Mouse (Mus musculus) 416B (cell line): ENCODE data around the gene Adgrl3.

ENCODE experiments used
- DNase-seq: peaks from one replicate; pipeline ENCODE4 v3.0.0; 2011; ENCODE audit warnings: low read depth

The Adgrl3 gene

DNA sequence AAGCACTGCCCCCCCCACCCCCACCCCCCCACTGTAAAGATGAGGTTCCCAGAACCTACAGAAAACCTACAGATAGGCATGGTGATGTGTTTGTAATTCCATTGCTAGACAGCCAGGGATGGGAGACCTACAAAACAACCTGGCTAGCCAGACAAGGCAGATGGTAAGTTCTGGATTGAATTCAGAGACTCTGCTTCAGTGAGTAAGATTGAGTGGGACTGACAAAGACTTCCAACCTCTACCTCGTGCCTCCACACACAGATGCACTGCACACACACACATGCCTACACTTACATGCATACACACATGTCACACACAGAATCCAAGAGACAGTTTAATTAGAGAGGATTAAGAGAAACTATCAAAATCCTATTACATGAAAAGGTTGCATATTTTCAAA, 544.4 kb downstream of the Adgrl3 start:
- no peak for DNase-seq

GRCm38 (mm10) chr5:81566577-81566976, 546.6 kb downstream of the Adgrl3 start:
- DNase-seq = no peak

- DNase-seq = no peak
Observed at GRCm38 (mm10) chr5:81568743-81569142, 548.8 kb downstream of the Adgrl3 start.

- DNase-seq = no peak
Observed at GRCm38 (mm10) chr5:81582886-81583285, 562.9 kb downstream of the Adgrl3 start.

DNA sequence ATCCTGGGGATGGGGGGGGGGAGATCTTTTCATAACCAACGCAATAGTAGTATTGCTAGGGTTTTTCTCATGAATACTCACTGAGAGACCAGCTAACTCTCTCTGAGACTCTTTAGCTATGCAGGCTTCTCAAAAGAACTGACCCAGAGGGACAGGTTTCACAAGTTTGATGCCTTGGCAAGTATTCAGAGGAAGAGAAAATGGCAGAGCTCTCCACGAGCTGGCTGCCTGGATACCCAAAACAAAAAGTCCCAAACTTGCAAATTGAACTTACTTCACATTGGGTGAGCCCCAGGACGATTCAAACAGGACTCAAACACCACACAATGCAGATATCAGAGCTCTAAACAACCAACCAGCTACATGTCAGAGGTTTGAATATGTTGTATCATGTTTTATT, 563.5 kb downstream of the Adgrl3 start:
- DNase-seq = no peak

GRCm38 (mm10) chr5:81584945-81585344, 565.0 kb downstream of the Adgrl3 start:
- no peak for DNase-seq

GRCm38 (mm10) chr5:81590005-81590694, 570.2 kb downstream of the Adgrl3 start:
- DNase-seq = no peak

DNA sequence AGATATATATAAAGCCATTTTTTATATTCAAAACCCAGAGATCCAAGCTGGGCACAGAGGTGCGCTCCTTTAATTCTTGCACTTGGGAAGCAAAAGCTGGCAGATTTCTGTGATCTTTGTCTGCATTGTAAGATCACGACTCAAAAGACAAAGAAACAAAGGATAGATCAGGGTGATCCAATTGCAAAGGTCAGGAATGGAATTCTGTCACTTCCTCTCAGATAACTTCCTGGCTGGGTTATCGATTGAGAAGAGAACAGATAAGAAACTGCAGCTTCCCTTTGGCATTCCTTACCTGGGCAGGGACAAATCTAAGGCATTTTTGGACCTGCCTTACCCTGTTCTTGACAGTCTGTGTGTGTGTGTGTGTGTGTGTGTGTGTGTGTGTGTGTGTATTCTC, 571.5 kb downstream of the Adgrl3 start:
- no peak for DNase-seq

GRCm38 (mm10) chr5:81593396-81593995, 573.6 kb downstream of the Adgrl3 start:
- no peak for DNase-seq

DNA sequence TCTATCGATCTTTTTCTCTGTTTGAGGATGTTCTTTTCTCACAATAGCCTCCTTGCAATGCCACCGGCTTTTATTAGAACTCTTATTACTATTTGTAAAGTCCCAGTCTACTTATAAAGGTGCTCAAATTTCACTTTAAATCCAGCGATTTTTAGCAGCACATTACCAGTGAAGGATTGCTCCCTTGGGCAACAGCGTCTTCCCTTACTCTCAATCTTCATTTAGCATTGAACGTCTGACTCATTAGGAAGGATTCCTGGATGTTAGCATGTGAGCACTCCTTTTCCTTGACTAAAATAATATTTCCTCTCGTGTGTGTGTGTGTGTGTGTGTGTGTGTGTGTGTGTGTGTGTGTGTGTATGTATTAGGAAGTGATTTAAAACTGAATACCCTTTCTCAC, 578.1 kb downstream of the Adgrl3 start:
- no peak for DNase-seq

DNA sequence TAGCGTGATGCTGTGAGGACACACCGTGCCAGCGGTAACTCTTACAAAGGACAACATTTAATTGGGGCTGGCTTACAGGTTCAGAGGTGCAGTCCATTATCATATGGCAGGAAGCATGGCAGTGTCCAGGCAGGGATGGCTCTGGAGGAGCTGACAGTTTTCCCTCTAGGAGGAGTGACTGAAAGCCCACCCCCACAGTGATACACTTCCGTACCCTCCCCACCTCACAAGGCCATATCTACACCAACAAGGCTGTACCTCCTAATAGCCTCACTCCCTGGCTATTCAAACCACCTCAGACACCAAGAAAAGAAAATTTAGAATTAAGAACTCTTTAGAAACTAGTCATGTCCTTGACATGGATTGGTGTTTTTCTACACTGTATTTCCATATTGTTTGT, 583.0 kb downstream of the Adgrl3 start:
- no peak for DNase-seq

GRCm38 (mm10) chr5:81605646-81606045, 585.7 kb downstream of the Adgrl3 start:
- DNase-seq = no peak

- no peak for DNase-seq
Observed at GRCm38 (mm10) chr5:81610223-81610622, 590.3 kb downstream of the Adgrl3 start.

DNA sequence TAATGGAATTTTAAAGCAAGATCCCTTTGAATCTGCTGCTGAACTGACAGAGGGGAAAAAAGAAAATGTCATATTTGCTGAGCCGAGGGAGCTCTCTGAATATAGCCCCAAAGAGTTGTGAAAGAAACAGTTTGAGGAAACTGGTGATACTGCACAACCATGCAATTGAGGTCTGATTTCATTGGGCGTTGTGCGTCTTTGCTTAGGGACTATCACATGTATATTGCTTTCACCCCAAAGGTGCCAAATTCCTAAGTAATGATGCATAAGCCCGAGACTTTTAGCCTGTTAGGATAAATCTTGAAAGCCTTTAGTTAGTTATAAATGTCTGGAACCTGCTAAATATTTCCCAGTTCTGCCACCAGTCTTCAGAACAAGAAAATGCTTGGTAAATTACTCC, 594.7 kb downstream of the Adgrl3 start:
- DNase-seq = no peak

DNA sequence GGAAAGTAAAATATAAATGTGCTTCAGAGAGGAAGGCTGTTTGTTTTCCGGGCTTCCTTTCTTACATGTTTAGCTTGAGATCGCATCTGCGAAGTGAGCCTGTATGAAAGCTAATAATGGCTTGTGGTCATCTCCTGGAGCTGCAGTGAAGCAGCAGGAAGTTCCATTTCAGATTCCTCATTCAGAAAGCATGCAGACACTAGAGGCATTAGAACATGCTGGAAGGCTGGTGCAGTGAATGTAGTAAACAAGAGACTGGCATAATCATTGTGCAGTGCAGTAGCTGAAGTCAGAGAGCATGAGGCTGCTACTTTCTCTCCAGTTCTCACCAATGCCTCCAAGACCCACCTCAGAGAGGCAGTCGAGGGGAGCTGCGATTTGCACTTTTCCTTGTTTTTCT, 601.2 kb downstream of the Adgrl3 start:
- DNase-seq = peak; percentile 13

DNA sequence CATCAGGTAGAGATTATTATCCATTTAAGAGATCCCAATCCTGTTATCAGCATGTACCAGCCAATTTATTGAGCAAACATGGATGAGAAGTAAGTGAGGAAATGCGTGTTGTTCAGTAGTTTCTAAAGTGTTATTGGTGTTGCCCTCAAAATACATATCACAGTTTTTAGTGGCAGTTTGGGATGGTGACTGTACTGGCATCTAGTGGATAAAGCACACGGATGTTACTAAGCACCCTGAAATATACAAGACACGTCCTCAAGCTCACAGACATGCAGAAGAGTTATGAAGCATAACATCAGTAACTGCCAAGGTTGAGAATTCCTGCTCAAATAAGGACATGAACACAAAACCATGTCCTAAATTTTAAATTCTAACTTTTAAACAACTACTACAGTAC, 601.8 kb downstream of the Adgrl3 start:
- no peak for DNase-seq

DNA sequence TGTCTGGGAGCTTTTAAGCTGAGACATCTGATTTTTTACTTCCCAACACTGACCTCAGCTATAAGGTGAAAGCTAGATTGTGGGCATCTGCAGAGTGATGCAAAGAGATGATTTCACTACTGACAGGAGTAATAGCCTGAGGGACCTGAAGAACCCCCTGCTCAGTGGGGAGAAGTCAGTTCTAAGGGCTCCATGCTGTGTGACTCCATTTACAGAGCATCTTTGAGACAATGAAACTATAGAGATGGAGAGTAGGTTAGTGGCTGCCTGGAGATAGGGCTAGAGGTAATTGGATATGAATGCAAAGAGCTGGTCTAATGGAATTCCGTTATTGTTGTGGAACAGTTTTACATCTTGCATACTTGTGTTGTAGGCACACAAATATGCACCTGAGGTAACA, 603.9 kb downstream of the Adgrl3 start:
- no peak for DNase-seq

- peak; percentile 41 for DNase-seq
Observed at GRCm38 (mm10) chr5:81636169-81636568, 616.2 kb downstream of the Adgrl3 start.

DNA sequence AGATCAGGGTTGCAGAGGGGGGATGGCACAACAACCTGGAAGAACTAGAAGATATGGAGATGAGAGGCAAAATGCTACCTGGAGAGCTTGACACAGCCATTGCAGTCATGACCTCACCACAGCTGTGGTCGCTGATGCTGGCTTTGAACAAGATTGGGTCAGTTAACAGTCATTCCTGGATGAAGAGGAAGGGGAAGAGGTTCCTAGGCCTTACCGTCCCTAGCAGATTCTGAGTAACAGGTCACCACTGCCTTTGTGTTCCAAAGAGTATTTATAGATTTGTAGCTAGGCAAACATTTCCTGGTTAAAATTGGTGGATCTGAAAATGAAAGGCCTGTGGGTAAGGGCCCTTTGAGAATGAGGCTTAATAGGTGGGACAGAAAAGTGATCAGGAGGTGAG, 618.5 kb downstream of the Adgrl3 start:
- DNase-seq = peak; percentile 10

- DNase-seq = no peak
Observed at GRCm38 (mm10) chr5:81640118-81640517, 620.2 kb downstream of the Adgrl3 start.

- peak; percentile 10 for DNase-seq
Observed at GRCm38 (mm10) chr5:81645557-81645956, 625.6 kb downstream of the Adgrl3 start.

- no peak for DNase-seq
Observed at GRCm38 (mm10) chr5:81653941-81654340, 634.0 kb downstream of the Adgrl3 start.

- DNase-seq = no peak
Observed at GRCm38 (mm10) chr5:81661611-81662390, 641.9 kb downstream of the Adgrl3 start.
